Mouse (Mus musculus) layer of hippocampus, adult 2 months (tissue): ENCODE measurements around the gene Pik3c2a. TPM values are rescaled to one million over a fixed set of nuclear protein-coding genes. Genes with fewer than 3 reads are reported as not detected.
A peak's percentile ranks its signal among the peaks of the same experiment; 100 is the strongest.

ENCODE experiments used
- DNase-seq, 2 experiments: peaks; one replicate each; pipeline ENCODE4 v3.0.0; 2022; ENCODE audit warnings: low spot score in 2 of 2
- H3K27ac ChIP-seq: fragments of 200-600 bp; 2 replicates; pipeline ENCODE4 v1.8.1; 2022
- H3K4me3 ChIP-seq: fragments of 200-600 bp; 2 replicates; pipeline ENCODE4 v1.8.1; 2022; ENCODE audit warnings: mild to moderate bottlenecking
- CTCF ChIP-seq: fragments of 200-600 bp; conservative IDR thresholded peaks from 2 replicates; pipeline ENCODE4 v1.8.1; 2022; ENCODE audit warnings: antibody characterized with exemption, mild to moderate bottlenecking, moderate library complexity
- total RNA-seq, 2 experiments: library from RNA; stranded (reverse); gene quantifications; 2 replicates each; pipeline ENCODE4 v1.2.3; 2021

The Pik3c2a gene
- total RNA-seq, 2 experiments from 2014 or later, result 28.9 to 31.0 TPM

DNA sequence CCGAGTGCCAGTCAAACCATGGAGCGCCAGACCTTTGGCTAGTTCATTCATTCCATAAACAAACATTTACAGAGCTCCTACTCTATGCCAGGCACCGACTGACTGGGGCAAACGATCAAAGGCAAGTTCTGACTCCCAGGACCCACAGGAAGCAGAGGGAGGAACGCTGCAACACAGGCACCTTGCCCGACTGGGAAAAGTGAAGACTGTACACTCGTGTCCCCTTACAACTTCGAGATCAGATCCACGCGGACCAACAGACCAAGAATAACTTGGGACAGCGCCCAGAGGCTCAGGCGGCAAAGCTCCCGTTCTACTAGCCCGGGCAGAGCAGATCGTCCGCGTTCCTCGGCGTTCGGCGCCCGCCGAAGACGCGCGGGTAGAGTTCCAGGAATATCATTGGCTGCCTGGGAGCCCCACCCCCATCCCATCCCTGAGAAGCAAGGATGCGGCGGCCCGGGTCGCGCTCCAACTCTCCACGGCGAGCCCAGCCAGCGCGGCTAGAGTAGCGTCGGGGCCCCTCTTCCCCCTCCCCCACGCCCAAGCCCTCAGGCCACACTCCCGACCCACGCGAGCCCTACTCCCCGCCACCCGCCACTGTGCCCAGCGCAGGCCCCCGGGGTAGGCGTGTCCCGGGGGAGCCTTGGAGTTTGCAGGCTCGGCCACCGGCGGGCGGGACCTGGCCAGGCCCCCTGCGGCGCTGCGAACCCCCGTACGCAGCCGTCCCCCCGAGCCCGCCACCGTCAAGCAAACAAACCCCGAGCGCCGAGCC, 136.0 kb downstream of the Pik3c2a start:
- peak overlapping the region; percentile 59 for H3K4me3 ChIP-seq
- no peak for TF ChIP-seq CTCF
- peak overlapping the region; percentile 32; the same call in 1 of the 2 replicates for H3K27ac ChIP-seq
- peak; percentile 23 to 27 for DNase-seq

DNA sequence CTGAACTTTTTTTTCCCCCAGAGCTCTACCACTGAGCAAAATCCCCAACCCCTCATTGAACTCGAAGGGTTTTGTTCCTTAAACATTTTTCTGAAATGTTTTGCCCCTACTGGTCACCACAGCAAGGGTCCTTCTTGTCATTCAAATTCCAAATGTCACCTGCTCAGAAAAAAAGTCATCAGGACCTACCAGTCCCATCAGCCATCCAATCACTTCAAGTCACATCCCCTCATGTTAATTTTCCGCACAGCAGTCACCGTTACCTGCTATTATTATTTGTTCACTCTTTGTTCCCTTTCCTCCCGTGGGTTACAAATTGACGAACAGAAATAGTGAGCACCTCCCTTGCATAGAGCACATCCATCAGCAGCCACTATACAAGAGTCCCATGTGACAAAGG, 136.6 kb downstream of the Pik3c2a start:
- no peak for DNase-seq
- H3K4me3 ChIP-seq, result peak overlapping the region; percentile 59; the same call in 1 of the 2 replicates
- H3K27ac ChIP-seq, result no peak overlapping the region
- no peak for TF ChIP-seq CTCF

DNA sequence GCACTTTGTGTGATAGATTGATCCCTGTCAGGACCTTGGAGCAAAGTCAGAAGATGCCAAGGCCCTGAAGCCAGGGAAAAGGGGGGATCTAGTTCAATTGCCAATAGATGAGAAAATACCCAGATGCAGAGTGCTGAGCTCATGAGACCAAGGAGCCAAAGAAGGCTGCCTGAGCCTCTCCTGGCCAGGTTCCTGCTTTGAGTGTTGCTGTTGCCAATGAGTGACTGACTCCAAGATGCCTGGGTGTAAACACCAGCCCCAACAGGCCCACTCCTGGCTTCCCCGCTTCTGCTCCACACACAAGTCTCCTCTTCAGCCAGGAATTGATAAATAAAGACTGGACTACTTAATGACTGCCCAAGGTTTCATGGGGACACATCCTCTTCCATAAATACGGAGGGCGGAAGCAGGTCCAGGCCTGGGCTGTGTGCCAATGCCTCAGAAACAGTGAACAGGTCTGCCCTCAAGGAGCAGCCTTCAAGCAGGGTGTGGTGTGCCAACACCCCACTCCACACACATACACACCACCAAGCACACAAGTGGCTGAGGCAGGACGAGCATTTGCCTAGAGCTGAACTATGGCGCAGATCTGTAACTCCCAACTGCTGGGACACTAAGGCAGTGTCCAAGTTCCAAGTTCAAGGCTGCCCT, 141.5 kb downstream of the Pik3c2a start:
- Histone ChIP-seq H3K27ac (no peak overlapping the region), H3K4me3 (no peak overlapping the region)
- DNase-seq, result no peak
- TF ChIP-seq CTCF, result no peak

DNA sequence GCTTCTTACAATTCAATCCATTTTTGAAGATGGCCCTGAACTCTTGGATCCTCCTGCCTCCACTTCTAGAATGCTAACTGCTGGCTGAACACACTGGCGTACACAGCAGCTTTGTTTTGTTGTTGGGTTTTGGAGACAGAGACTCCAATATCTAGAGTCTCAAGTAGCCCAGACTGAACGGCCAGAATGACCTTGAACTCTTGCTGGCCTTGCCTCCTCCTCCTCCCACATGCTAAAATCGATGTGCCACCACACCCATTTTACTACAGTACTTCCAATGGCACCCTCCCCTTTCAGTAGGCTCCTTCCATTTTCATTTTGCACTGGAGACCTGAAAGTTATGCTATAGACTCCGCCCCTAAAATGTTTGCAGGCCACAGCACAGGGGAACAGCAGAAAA, 142.1 kb downstream of the Pik3c2a start:
- TF ChIP-seq CTCF, result no peak
- DNase-seq, result no peak
- Histone ChIP-seq H3K27ac (no peak overlapping the region), H3K4me3 (no peak overlapping the region)

DNA sequence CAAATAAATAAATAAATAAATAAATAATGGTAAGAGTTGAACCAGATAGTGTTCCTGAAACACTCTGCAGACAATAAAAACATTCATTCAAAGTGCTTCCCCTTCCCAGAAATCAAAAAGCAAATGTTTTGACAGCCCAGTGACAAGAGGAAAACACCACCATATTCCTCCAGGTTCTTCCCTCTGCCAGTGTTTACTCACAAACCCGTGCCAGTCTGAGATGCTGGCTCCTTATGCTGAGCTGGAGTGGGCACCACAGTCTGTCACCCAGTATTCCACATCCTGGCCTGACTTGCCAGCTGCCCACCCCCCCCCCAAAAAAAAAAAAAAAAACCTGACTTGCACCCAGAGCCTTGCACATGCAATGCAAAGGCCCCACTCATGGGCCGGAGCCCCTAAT, 144.4 kb downstream of the Pik3c2a start:
- no peak for TF ChIP-seq CTCF
- H3K27ac ChIP-seq, result no peak overlapping the region
- no peak for DNase-seq
- no peak overlapping the region for H3K4me3 ChIP-seq

DNA sequence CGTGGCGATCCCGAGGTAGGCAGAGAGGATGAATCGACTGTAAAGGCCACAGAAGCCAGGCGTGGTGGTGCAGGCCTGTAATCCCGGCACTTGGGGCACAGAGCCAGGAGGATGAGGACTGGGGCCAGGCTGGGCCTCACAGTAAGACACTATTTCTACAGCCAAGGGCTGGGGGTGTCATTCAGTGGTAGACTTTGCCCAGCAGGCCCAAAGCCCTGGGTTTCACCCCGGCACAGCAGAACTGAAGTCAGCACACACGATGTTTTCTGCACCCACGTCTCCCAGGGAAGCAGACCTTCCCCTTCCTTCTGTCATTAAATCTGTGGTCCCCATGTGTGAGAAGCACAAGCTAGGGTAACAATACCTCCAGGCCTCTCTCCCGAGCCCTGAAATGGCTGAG, 144.9 kb downstream of the Pik3c2a start:
- TF ChIP-seq CTCF, result no peak
- Histone ChIP-seq H3K27ac (no peak overlapping the region), H3K4me3 (no peak overlapping the region)
- DNase-seq, result no peak

DNA sequence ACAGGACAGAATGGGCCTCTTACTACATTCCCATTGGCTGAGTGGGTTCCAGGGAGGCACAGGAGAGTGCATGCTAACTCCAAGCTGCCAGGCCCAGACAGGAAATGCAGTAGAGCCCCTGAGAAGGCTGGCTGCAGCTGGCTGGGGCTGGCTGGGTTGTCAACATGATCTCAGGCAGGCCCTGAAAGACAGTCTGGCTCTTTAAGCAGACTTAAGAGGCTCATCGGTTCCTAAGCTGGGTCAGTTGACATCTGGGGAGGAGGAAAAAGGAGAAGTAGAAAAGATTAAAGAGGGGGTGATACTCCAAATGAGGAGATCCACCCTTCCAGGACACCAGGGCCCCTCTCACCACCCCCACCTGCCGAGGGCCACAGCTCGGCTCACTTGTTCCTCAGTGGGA, 148.3 kb downstream of the Pik3c2a start:
- DNase-seq, result no peak
- H3K4me3 ChIP-seq, result no peak overlapping the region
- no peak overlapping the region for H3K27ac ChIP-seq
- TF ChIP-seq CTCF, result no peak

DNA sequence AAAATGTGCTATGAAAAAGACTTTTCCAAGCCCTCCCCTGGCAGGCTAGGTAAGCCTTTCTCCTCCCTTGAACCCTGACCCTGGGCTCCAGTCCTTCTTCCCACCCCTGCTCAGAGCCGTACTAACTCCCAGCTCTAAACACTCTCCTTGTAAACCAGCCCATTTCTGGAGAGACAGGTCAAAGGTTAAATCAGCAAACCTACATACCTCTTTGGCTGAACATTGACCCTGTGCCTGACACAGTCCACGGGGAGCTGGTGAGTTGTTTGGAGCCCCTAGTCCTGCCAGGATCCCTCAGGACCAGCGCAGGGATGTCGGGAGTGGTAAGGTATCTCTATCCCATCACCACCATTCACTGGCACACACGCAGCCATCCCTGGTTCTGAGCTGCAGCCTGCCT, 150.9 kb downstream of the Pik3c2a start:
- no peak overlapping the region for H3K4me3 ChIP-seq
- no peak for TF ChIP-seq CTCF
- no peak for DNase-seq

DNA sequence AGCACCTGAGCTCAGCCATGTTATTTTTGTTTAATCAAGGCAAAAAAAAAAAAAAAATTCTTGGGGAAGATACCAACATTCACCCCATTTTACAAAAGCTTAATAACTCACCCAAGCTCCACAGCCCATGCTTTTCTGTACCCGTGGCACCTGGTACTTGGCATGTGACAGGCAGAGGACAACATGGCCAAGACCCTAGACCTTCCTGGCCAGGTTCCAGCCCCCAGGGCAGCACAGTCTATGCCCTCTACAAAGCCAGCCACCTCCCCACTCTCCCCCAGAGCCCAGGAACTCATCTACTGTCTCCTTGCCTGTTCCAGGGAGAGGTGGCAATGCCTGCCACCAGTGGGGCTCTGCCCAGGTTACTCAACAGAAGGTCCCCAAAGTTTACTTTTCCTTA, 152.7 kb downstream of the Pik3c2a start:
- TF ChIP-seq CTCF, result no peak
- no peak overlapping the region for H3K27ac ChIP-seq
- no peak for DNase-seq
- no peak overlapping the region for H3K4me3 ChIP-seq

More for the DNA sequence above, 150.9 kb downstream of the Pik3c2a start:
- H3K27ac ChIP-seq, result no peak overlapping the region

DNA sequence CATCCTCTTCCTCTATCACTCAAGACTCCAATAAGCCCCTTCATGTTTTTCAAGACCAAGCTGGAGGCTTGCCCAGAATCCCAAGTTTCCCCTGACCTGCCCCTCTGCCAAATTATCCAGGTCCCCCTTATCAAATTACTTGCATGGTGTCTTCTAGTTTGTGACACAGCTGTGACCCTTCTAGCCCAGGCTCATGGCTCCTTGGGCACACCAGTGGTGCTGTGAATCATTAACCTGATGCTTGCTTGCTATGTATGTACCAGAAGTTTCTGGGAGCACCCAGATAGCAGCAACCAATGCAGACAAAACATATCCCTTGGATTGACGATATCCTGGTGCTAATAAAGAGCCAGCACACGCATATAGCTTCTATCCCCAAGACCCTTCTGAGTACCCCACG, 154.3 kb downstream of the Pik3c2a start:
- no peak for TF ChIP-seq CTCF
- no peak overlapping the region for H3K27ac ChIP-seq
- no peak overlapping the region for H3K4me3 ChIP-seq
- DNase-seq, result no peak

DNA sequence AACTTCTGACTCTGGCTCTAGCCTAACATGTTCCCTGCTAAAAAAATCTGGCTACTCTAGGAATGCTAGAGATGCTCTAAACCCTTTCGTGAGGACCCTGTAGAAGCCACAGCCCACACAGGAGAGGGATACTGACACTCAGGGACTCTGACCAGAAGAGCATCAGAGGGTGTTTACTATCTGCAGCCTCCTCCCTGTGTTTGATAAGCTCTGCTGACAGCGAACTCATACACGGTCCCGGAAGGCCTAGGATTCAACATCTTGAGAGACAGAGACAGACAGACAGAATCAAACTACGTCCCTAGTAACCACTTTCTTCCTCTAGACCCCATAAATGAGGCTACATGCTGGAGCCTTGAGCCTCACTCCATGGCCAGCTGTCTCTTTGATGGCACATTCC, 155.3 kb downstream of the Pik3c2a start:
- no peak for TF ChIP-seq CTCF
- Histone ChIP-seq H3K27ac (no peak overlapping the region), H3K4me3 (no peak overlapping the region)
- no peak for DNase-seq

Other genes starting within 250 kb of the Pik3c2a start
- 10 to 100 TPM; 17.2 to 19.1 TPM for gene Plekha7, start 135.1 kb downstream of the Pik3c2a start, total RNA-seq
- 100 to 1,000 TPM; 242 to 244 TPM for gene Rps13, start 109.3 kb downstream of the Pik3c2a start, total RNA-seq
- gene Nucb2, start 60.9 kb upstream of the Pik3c2a start, total RNA-seq, result 10 to 100 TPM; 22.1 to 24.5 TPM